33 mouse cellular contexts compared by ENCODE assay signal in the genomic region with DNA sequence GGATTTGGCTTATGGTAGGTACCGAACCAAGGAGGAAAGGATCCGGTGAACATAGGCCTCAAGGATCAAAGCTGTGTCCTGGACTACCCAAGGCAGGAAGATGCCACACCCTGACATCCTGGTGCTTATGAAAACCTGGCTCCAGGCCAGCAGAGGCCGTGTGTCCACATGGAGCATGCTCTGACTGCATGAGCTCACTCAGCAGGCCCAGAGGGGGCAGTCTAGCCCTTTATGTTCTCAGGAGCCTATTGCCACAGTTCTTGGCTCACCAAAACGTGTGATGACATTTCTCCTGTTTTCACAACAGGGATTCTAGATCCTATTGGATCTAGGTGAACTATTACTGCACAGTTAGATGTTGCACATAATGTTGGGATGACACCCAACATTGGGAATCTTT. TPM values are rescaled to one million over a fixed set of nuclear protein-coding genes. Genes with fewer than 3 reads are reported as not detected.
DNase-seq lines count a peak whose midpoint lies in the region; ATAC-seq and TF ChIP-seq lines count a peak whose summit lies in the region.
"Had no signal": no experiment of that assay in that cellular context is flagged by ENCODE, and none has a peak within 500 bp of the region (broad histone marks: within the 10 kb centered on the region; RNA-seq: fewer than 3 reads in every experiment).

No protein-coding gene starts in this region.

- no peaks in the 10 kb centered on the region for H3K9me3 ChIP-seq in lung, embryonic 14.5 days (ENCODE audit: low read depth, low read length)
- H3K9me3 ChIP-seq: embryonic facial prominence, embryonic 12.5 days; forebrain, embryonic 12.5 days; limb, embryonic 10.5 days; midbrain, embryonic 15.5 days; neural tube, embryonic 13.5 days had no signal

- H3K27ac ChIP-seq in lung, embryonic 14.5 days (ENCODE audit: low read depth) = no peak overlapping the region
- H3K27ac ChIP-seq: embryonic facial prominence, embryonic 12.5 days; forebrain, embryonic 12.5 days; hindbrain, embryonic 14.5 days; limb, embryonic 10.5 days; macrophage; midbrain, embryonic 15.5 days; neural tube, embryonic 13.5 days had no signal

- no peaks in the 10 kb centered on the region for H3K4me1 ChIP-seq in lung, embryonic 14.5 days (ENCODE audit: insufficient read depth)
- H3K4me1 ChIP-seq: embryonic facial prominence, embryonic 12.5 days; forebrain, embryonic 12.5 days; limb, embryonic 10.5 days; midbrain, embryonic 15.5 days; neural tube, embryonic 13.5 days had no signal

- 54% methylated on average over 4 of the region's 4 CpGs for WGBS in lung, embryonic 14.5 days

- no peak for ATAC-seq in lung, embryonic 14.5 days (ENCODE audit: insufficient read depth)
- ATAC-seq: inflammation-experienced regulatory T-cells, adult 6 months; midbrain, embryonic 15.5 days had no signal

- H3K4me2 ChIP-seq in lung, embryonic 14.5 days = no peak overlapping the region
- H3K4me2 ChIP-seq: embryonic facial prominence, embryonic 12.5 days; forebrain, embryonic 12.5 days; hindbrain, embryonic 14.5 days; midbrain, embryonic 15.5 days; neural tube, embryonic 13.5 days had no signal

- H3K36me3 ChIP-seq in lung, embryonic 14.5 days (ENCODE audit: insufficient read depth) = no peaks in the 10 kb centered on the region
- H3K36me3 ChIP-seq: embryonic facial prominence, embryonic 12.5 days; forebrain, embryonic 12.5 days; limb, embryonic 10.5 days; midbrain, embryonic 15.5 days; neural tube, embryonic 13.5 days had no signal

- no peak overlapping the region for H3K4me3 ChIP-seq in lung, embryonic 14.5 days (ENCODE audit: low read depth, low read length)
- H3K4me3 ChIP-seq: embryonic facial prominence, embryonic 12.5 days; forebrain, embryonic 12.5 days; limb, embryonic 10.5 days; midbrain, embryonic 15.5 days; myocyte; neural tube, embryonic 13.5 days had no signal

- H3K9ac ChIP-seq in lung, embryonic 14.5 days = no peak overlapping the region
- H3K9ac ChIP-seq: embryonic facial prominence, embryonic 12.5 days; forebrain, embryonic 12.5 days; hindbrain, embryonic 14.5 days; midbrain, embryonic 15.5 days; neural tube, embryonic 13.5 days had no signal

- peak; percentile 6 for DNase-seq in heart, postnatal 4 days
- no peak for DNase-seq in heart, adult 8-10 months (ENCODE audit: low spot score)
- peak; percentile 32 for DNase-seq in lung, embryonic 14.5 days
- no peak for DNase-seq in lung, postnatal 14 days
- peak; percentile 19 for DNase-seq in ES-CJ7 (ENCODE audit: low read depth, low spot score)
- DNase-seq in fat pad, adult 2 months (ENCODE audit: extremely low read depth, low read depth, low spot score) = peak; percentile 56
- DNase-seq in thymus, postnatal 0 days (ENCODE audit: low spot score) = no peak
- DNase-seq in frontal cortex, adult 2 months (ENCODE audit: extremely low spot score in 1 of 2, low spot score in 1 of 2) = no peak
- DNase-seq: adrenal gland, adult 2 months; cerebellum, adult 11-12 months; cerebellum, postnatal 14 days; retina, postnatal 1 day; thymus, adult 18-20 months; thymus, postnatal 4 days had no signal

- TF ChIP-seq CTCF in lung, embryonic 14.5 days (IDR thresholded peaks at IDR 0.05; ENCODE audit: low read depth) = 0 out of 2 replicates have a peak, but pooled peaks have one; percentile 8

- H3K27me3 ChIP-seq in lung, embryonic 14.5 days (ENCODE audit: insufficient read depth, low read length) = no peaks in the 10 kb centered on the region
- H3K27me3 ChIP-seq: embryonic facial prominence, embryonic 12.5 days; forebrain, embryonic 12.5 days; midbrain, embryonic 15.5 days; neural tube, embryonic 13.5 days had no signal

RNA-seq across cellular contexts. Expression of gene E330034G19Rik, which starts 11.7 kb away (rescaled TPM):
- not detected for total RNA-seq in heart, postnatal 4 days (2021)
- total RNA-seq in heart, adult 8-10 months (2022) = not detected
- polyA plus RNA-seq in lung, embryonic 14.5 days (2014; fragmentation: Nextera tagmentation; extraction: Ambion mirVana) = not detected in 2 replicates
- 0.18 TPM in 1 of 2 replicates, not detected in the other for polyA plus RNA-seq in thymus, postnatal 0 days (2015; fragmentation: Nextera tagmentation; extraction: Ambion mirVana)
- polyA plus RNA-seq in frontal cortex, adult 2 months (2012; rRNA removed) = 0.08 and 0.11 TPM in 2 replicates
- total RNA-seq: adrenal gland, adult 2 months; gastrocnemius, adult 8-10 months; granulocyte monocyte progenitor cell, adult 5-6 weeks; heart, postnatal 25 days; layer of hippocampus, postnatal 10 days; liver, adult 2 months had no signal
- polyA plus RNA-seq: adrenal gland, adult 2 months; C2C12; embryonic facial prominence, embryonic 12.5 days; forebrain, embryonic 12.5 days; heart, embryonic 14.5 days; hindbrain, embryonic 14.5 days; inflammation-experienced regulatory T-cells, adult 6 months; kidney, embryonic 14.5 days; limb, embryonic 10.5 days; liver, adult 2 months; liver, embryonic 16.5 days; macrophage; midbrain, embryonic 15.5 days; myocyte; neural tube, embryonic 13.5 days; spleen, adult 2 months had no signal

RNA-seq across cellular contexts. Expression of gene Dlg5, which starts 35.6 kb away (rescaled TPM):
- total RNA-seq in heart, postnatal 4 days (2021) = 10 to 100 TPM; 24.5 to 26.6 TPM
- total RNA-seq in heart, adult 8-10 months (2022) = 10 to 100 TPM in 2 of 4 experiments, 1 to 10 TPM in 2; 9.0 to 12.7 (median 9.8) TPM
- 25.8 and 28.9 TPM in 2 replicates for polyA plus RNA-seq in lung, embryonic 14.5 days (2014; fragmentation: Nextera tagmentation; extraction: Ambion mirVana)
- 1.7 and 2.0 TPM in 2 replicates for polyA plus RNA-seq in thymus, postnatal 0 days (2015; fragmentation: Nextera tagmentation; extraction: Ambion mirVana)
- 29.8 and 32.3 TPM in 2 replicates for polyA plus RNA-seq in frontal cortex, adult 2 months (2012; rRNA removed)
- total RNA-seq: granulocyte monocyte progenitor cell, adult 5-6 weeks had no signal

Comparison
In these comparisons a context has a peak if more than half of its experiments do, and no peak if none do; other contexts are left out.
1. DNase-seq: peak in heart, postnatal 4 days (single experiment), lung, embryonic 14.5 days (single experiment), ES-CJ7 (single experiment) and fat pad, adult 2 months (single experiment); none in heart, adult 8-10 months (single experiment), lung, postnatal 14 days (single experiment), thymus, postnatal 0 days (single experiment) and frontal cortex, adult 2 months (0 of 2).